ENCODE assay signal across 19 mouse cellular contexts in genomic region chr5:102964396-102964795, GRCm38 (mm10).
"Had no signal": no experiment of that assay in that cellular context is flagged by ENCODE, and none has a peak within 500 bp of the region (broad histone marks: within the 10 kb centered on the region; RNA-seq: fewer than 3 reads in every experiment).

No protein-coding gene starts in this region.

- ATAC-seq: midbrain, embryonic 16.5 days had no signal

- H3K4me1 ChIP-seq: midbrain, embryonic 10.5 days; midbrain, embryonic 12.5 days; neural tube, embryonic 15.5 days had no signal

- H3K27ac ChIP-seq: midbrain, embryonic 10.5 days; midbrain, embryonic 12.5 days; neural tube, embryonic 13.5 days; neural tube, embryonic 15.5 days had no signal

- H3K9me3 ChIP-seq: midbrain, embryonic 10.5 days; midbrain, embryonic 12.5 days; neural tube, embryonic 13.5 days; neural tube, embryonic 15.5 days had no signal

- H3K9ac ChIP-seq: lung, embryonic 14.5 days; midbrain, embryonic 12.5 days; neural tube, embryonic 13.5 days; neural tube, embryonic 15.5 days had no signal

- H3K4me2 ChIP-seq: lung, embryonic 14.5 days; midbrain, embryonic 12.5 days; neural tube, embryonic 13.5 days; neural tube, embryonic 15.5 days had no signal

- H3K36me3 ChIP-seq: midbrain, embryonic 10.5 days had no signal

- H3K4me3 ChIP-seq: midbrain, embryonic 10.5 days; midbrain, embryonic 12.5 days; myocyte; neural tube, embryonic 13.5 days; neural tube, embryonic 15.5 days had no signal

- DNase-seq: lung, adult 18-20 months; lung, embryonic 14.5 days; lung, postnatal 10 days; lung, postnatal 4 days; midbrain, embryonic 14.5 days; retina, postnatal 1 day; right cerebral cortex, adult 18-20 months; right cerebral cortex, postnatal 25 days; right cerebral cortex, postnatal 4 days; spleen, adult 18-20 months; thymus, adult 18-20 months; thymus, postnatal 14 days; thymus, postnatal 4 days had no signal

- H3K27me3 ChIP-seq: midbrain, embryonic 12.5 days; neural tube, embryonic 13.5 days; neural tube, embryonic 15.5 days had no signal
